Mouse (Mus musculus) olfactory bulb, adult 2 months (tissue): ENCODE measurements at regions not wholly inside any gene's neighbourhood (a gene's known extent, or its start where the extent isn't known, plus 50 kb on each side); places are given as distances from the start of the nearest gene placed in this dataset.

ENCODE experiments used
- CTCF ChIP-seq: fragments of 200-500 bp; IDR thresholded peaks from 2 replicates; pipeline ENCODE4 v1.5.1; 2012; ENCODE audit warnings: low read depth, mild to moderate bottlenecking, low read length, moderate library complexity; ENCODE audit not compliant: insufficient read depth
- POLR2A ChIP-seq: fragments of 200-500 bp; IDR thresholded peaks from 2 replicates; pipeline ENCODE4 v1.6.1; 2012; ENCODE audit warnings: mild to moderate bottlenecking, low read depth, low read length, moderate library complexity; ENCODE audit not compliant: insufficient read depth

GRCm38 (mm10) chr12:110215311-110215710 is 63.6 kb upstream of the Dio3 start:
- no peak for TF ChIP-seq CTCF
- TF ChIP-seq POLR2A, result no peak
